Mouse (Mus musculus) gastrocnemius, adult 2 months (tissue): ENCODE data around the gene Rpn2. TPM values are rescaled to one million over a fixed set of nuclear protein-coding genes. Genes with fewer than 3 reads are reported as not detected.

Experiments used
- DNase-seq: peaks from one replicate; pipeline ENCODE4 v3.0.0; 2022
- H3K27ac ChIP-seq: fragments of 200-600 bp; 2 replicates; pipeline ENCODE4 v1.8.1; 2022; ENCODE audit warnings: mild to moderate bottlenecking
- H3K4me3 ChIP-seq: fragments of 200-600 bp; 2 replicates; pipeline ENCODE4 v1.8.1; 2022; ENCODE audit warnings: mild to moderate bottlenecking, moderate library complexity
- CTCF ChIP-seq: fragments of 200-600 bp; IDR thresholded peaks from 2 replicates; pipeline ENCODE4 v1.8.1; 2022; ENCODE audit warnings: antibody characterized with exemption, mild to moderate bottlenecking, moderate library complexity
- intact Hi-C: fragments of 180-260 bp; cut with DNase I; formaldehyde crosslinking; loops from one replicate; pipeline ENCODE4 v1.15.1; 2025
- total RNA-seq, 2 experiments: library from RNA; stranded (reverse); gene quantifications; 2 replicates each; pipeline ENCODE4 v1.2.3; 2021

Rpn2 gene
- total RNA-seq, 2 experiments from 2014 or later = 69.4 to 84.8 TPM

GRCm38 (mm10) chr2:157341554-157342270, 62.9 kb downstream of the Rpn2 start:
- DNase-seq = peak; percentile 73
- H3K27ac ChIP-seq = no peak overlapping the region
- H3K4me3 ChIP-seq = no peak overlapping the region
- intact Hi-C loops = loop anchor here (1.0 kb wide), 2 partner anchors 116 to 230 kb away; partner anchors contain the start of gene Blcap
- peak; percentile 95 for TF ChIP-seq CTCF

- no peak for TF ChIP-seq CTCF
- no peak overlapping the region for H3K27ac ChIP-seq
- no peak for DNase-seq
- H3K4me3 ChIP-seq = no peak overlapping the region
- intact Hi-C loops = no loop called here
Observed at GRCm38 (mm10) chr2:157342328-157342926, 63.6 kb downstream of the Rpn2 start.

- intact Hi-C loops = no loop called here
- no peak overlapping the region for H3K4me3 ChIP-seq
- TF ChIP-seq CTCF = no peak
Observed at GRCm38 (mm10) chr2:157343337-157343736, 64.5 kb downstream of the Rpn2 start.

GRCm38 (mm10) chr2:157347361-157348159, 68.7 kb downstream of the Rpn2 start, which contains the start of gene Ghrh:
TSS of gene Ghrh (minus strand) at chr2:157347506.
- intact Hi-C loops = no loop called here
- no peak for TF ChIP-seq CTCF
- Histone ChIP-seq H3K4me3 (peak within 1 kb of the TSS; percentile 40), H3K27ac (peak within 1 kb of the TSS; percentile 28; the same call in 1 of the 2 replicates)
- peak; percentile 37 for DNase-seq

More at GRCm38 (mm10) chr2:157343337-157343736, 64.5 kb downstream of the Rpn2 start:
- no peak for DNase-seq
- H3K27ac ChIP-seq = no peak overlapping the region

GRCm38 (mm10) chr2:157349121-157349778, 70.4 kb downstream of the Rpn2 start:
- DNase-seq = no peak
- no peak overlapping the region for H3K4me3 ChIP-seq
- H3K27ac ChIP-seq = no peak overlapping the region
- intact Hi-C loops = no loop called here
- TF ChIP-seq CTCF = no peak

GRCm38 (mm10) chr2:157353183-157353582, 74.4 kb downstream of the Rpn2 start:
- H3K27ac ChIP-seq = no peak overlapping the region
- intact Hi-C loops = no loop called here
- DNase-seq = no peak
- H3K4me3 ChIP-seq = no peak overlapping the region
- no peak for TF ChIP-seq CTCF

- no peak overlapping the region for H3K4me3 ChIP-seq
- no peak overlapping the region for H3K27ac ChIP-seq
- DNase-seq = no peak
- intact Hi-C loops = no loop called here
- no peak for TF ChIP-seq CTCF
Observed at GRCm38 (mm10) chr2:157354106-157354505, 75.3 kb downstream of the Rpn2 start.

GRCm38 (mm10) chr2:157360028-157360427, 81.2 kb downstream of the Rpn2 start:
- H3K27ac ChIP-seq = no peak overlapping the region
- no peak overlapping the region for H3K4me3 ChIP-seq
- no peak for DNase-seq
- no peak for TF ChIP-seq CTCF
- intact Hi-C loops = no loop called here

GRCm38 (mm10) chr2:157363031-157363430, 84.2 kb downstream of the Rpn2 start:
- no peak for DNase-seq
- intact Hi-C loops = no loop called here
- H3K27ac ChIP-seq = peak overlapping the region; percentile 54
- H3K4me3 ChIP-seq = no peak overlapping the region
- no peak for TF ChIP-seq CTCF

GRCm38 (mm10) chr2:157366762-157367161, 87.9 kb downstream of the Rpn2 start:
- DNase-seq = no peak
- no peak for TF ChIP-seq CTCF
- peak overlapping the region; percentile 86 for H3K4me3 ChIP-seq
- H3K27ac ChIP-seq = peak overlapping the region; percentile 97
- intact Hi-C loops = loop anchor here (2.0 kb wide), 1 partner anchor 92 kb away; no protein-coding TSS in a partner anchor

- peak; percentile 99 for DNase-seq
- intact Hi-C loops = loop anchor here (2.0 kb wide), 1 partner anchor 91 kb away; no protein-coding TSS in a partner anchor
Observed at GRCm38 (mm10) chr2:157367184-157367893, 88.5 kb downstream of the Rpn2 start, which contains the start of gene Manbal. TSS of gene Manbal (plus strand) at chr2:157367594.

More at GRCm38 (mm10) chr2:157367184-157367893, 88.5 kb downstream of the Rpn2 start, which contains the start of gene Manbal:
- no peak for TF ChIP-seq CTCF
- Histone ChIP-seq H3K27ac (peak within 1 kb of the TSS; percentile 97), H3K4me3 (peak within 1 kb of the TSS; percentile 86)
